Mouse (Mus musculus): ENCODE data around the gene Arf4. TPM values are rescaled to one million over a fixed set of nuclear protein-coding genes. Genes with fewer than 3 reads are reported as not detected.

Arf4 gene
- 466 and 469 TPM in 2 replicates for polyA plus RNA-seq (2016; fragmentation: Nextera tagmentation; extraction: Ambion mirVana)

DNA sequence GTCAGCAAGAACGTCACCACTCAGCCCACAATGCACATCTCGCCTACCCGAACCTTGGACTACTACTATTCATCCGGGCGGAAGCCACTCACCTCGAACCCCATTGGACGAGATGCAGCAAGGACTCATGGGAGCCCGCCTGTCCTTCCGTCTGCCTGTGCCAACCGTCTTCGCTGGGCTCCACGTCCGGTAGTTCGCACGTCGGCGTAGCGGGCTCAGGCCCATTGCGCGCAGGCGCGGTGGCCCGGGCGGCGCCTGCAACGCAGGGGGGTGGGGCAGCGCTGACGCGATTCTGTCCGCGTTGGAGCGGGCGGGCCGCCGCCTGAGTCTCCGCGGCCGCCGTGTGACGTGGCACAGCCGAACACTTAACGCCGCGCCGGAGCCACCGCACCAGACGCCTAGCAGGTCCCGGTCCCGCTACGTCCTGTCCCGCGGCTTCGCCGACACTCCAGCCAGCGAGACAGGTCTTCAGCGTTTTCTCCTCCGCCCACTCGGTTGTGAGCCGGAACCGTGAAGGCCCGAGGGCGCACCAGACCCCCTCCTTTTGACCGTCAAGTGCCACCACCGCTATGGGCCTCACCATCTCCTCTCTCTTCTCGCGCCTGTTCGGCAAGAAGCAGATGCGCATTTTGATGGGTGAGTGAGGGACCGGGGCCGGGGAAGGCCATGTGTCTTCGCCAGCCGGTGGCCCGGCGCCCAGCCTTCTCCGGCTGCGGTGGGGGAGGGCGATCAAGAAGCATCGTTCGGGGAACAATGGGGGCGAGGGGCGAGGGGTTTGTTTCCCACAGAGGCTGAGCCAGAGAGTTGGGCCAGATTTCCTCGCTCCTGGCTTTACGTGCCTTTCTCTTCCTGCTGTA is at the start of gene Arf4:
Gene Arf4, plus strand, starts transcription at position 224 of the 857 bp plus-strand sequence.
- Histone ChIP-seq H3K4me1 (replicated peaks) (peaks cover 9% of the 10 kb centered on the region; the same call in 1 of the 2 replicates), H3K27ac (ENCODE audit: poor library complexity, severe bottlenecking) (peak within 1 kb of the TSS; percentile 96), H3K9ac (peak within 1 kb of the TSS; percentile 97), H3K4me3 (peak within 1 kb of the TSS; percentile 88), H3K36me3 (0 out of 2 replicates have a peak, but pooled peaks cover 5% of the 10 kb centered on the region), H3K27me3 (replicated peaks) (no peaks in the 10 kb centered on the region), H3K4me2 (peak within 1 kb of the TSS; percentile 68), H3K9me3 (replicated peaks) (no peaks in the 10 kb centered on the region)
- peak; percentile 98 for ATAC-seq (ENCODE audit: insufficient number of reproducible peaks, low FRiP score)
- WGBS = under 1% methylated on average over 83 of the region's 83 CpGs

DNA sequence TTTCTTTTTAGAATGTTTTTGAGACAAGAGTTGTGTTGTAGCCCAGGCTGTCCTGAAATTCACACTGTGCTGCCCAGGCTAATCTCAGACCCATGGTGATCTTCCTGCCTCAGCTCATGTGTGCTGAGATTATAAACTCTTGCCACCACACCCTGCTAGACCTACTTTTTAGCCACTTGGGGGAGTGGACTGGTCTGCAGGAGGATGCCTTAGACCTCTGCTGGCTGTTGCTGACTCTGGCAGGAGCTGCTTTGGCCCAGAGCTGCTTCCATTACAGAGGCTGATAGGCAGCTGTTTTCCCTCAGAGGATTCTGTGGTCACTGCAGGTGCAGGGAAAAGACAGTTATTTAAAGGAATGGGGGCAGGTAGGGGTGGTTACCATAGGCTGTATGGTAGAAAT is 46.5 kb upstream of the Arf4 start:
- Histone ChIP-seq H3K27me3 (replicated peaks) (no peaks in the 10 kb centered on the region), H3K9me3 (replicated peaks) (no peaks in the 10 kb centered on the region)
- no peak for ATAC-seq (ENCODE audit: insufficient number of reproducible peaks, low FRiP score)

DNA sequence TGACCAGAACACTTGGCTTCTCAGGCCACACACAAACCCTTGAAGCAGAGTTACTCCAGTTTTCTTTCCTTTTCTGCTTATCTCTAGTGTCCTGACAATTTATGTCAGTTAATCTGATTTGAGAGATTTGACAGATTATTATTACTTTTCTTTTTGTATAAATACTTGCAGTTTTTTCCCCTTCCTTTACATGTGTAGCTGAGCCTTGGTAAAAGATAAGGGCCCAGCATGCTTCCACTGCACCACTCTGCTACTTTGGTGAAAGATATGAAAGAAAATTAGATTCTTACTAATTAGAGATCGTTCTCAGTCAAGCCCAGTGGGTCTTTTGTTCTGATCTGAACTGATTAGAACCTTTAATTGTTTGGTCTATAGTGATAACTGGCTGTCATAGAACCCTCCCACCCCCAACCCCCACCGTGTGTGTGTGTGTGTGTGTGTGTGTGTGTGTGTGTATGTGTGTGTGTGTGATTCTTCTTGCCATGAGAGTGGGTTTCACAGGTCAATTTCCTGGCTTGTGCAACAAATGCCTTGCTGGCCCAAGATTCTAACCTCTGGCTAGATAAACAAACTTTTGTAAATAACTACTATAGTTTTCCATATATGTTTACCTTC is 44.5 kb upstream of the Arf4 start:
- Histone ChIP-seq H3K9ac (no peak overlapping the region), H3K4me1 (replicated peaks) (no peaks in the 10 kb centered on the region), H3K27ac (ENCODE audit: poor library complexity, severe bottlenecking) (no peak overlapping the region), H3K4me3 (no peak overlapping the region), H3K9me3 (replicated peaks) (peaks cover 9% of the 10 kb centered on the region; the same call in 1 of the 2 replicates), H3K4me2 (no peak overlapping the region), H3K27me3 (replicated peaks) (no peaks in the 10 kb centered on the region), H3K36me3 (peaks cover 38% of the 10 kb centered on the region)
- WGBS = 83% methylated on average over 2 of the region's 2 CpGs
- ATAC-seq (ENCODE audit: insufficient number of reproducible peaks, low FRiP score) = no peak

More for the DNA sequence above, 46.5 kb upstream of the Arf4 start:
- no peak overlapping the region for H3K4me2 ChIP-seq
- no peak overlapping the region for H3K4me3 ChIP-seq
- H3K9ac ChIP-seq = no peak overlapping the region
- peaks cover 19% of the 10 kb centered on the region for H3K36me3 ChIP-seq
- peaks cover 5% of the 10 kb centered on the region; the same call in 1 of the 2 replicates for H3K4me1 ChIP-seq (replicated peaks)
- no peak overlapping the region for H3K27ac ChIP-seq (ENCODE audit: poor library complexity, severe bottlenecking)

DNA sequence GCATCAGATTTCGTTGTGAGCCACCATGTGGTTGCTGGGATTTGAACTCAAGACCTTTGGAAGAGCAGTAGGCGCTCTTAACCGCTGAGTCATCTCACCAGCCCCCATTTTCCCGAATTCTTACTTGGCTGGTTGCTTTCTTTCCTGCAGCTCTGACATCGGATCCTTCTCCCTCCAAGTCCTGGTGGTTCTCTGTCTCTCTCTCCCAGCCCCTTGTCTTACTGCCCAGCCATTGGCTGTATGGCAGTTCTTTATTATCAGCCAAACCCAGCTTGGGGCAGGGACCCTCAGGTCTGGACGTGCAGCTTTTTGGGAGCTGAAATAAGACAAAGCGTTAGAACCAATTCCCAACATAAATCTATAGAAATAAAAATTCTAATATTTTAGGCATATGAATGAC is 42.7 kb upstream of the Arf4 start:
- Histone ChIP-seq H3K9ac (no peak overlapping the region), H3K27ac (ENCODE audit: poor library complexity, severe bottlenecking) (no peak overlapping the region), H3K4me1 (replicated peaks) (no peaks in the 10 kb centered on the region), H3K27me3 (replicated peaks) (no peaks in the 10 kb centered on the region), H3K4me3 (no peak overlapping the region), H3K36me3 (peaks cover 54% of the 10 kb centered on the region), H3K4me2 (no peak overlapping the region), H3K9me3 (replicated peaks) (peaks cover 9% of the 10 kb centered on the region; the same call in 1 of the 2 replicates)
- no peak for ATAC-seq (ENCODE audit: insufficient number of reproducible peaks, low FRiP score)
- 79% methylated on average over 7 of the region's 7 CpGs for WGBS

DNA sequence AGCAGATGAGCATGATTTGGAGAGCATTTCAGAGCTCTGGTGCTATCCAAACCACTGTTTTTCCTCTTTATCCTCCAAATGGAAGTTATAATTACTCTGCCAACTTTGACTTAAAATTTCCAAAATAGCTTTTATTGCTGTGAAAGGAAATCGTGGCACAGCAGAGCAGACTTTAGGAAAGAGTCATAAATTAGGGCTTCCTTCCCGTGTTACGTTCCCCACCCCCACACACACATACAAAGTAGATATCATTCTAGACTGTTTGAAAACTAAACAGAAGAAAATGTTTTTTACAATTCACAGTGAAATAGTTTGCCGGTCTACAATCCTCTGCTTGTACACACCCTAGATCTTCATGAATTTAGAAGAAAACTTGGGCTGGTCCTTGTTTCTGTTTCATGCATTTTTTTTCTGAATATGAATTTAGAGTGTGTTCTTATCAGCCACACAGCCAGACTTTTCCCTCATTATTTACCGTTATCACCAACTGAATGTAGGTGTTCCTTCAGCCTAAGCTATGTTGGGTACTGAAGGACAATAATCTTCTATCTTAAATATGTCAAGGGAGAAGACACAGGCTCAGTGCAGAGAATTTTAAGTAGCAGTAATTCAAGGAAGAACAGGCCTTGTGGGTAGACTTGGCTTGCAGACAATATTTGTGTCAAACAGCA is 42.0 kb upstream of the Arf4 start:
- no peak overlapping the region for H3K9ac ChIP-seq
- H3K9me3 ChIP-seq (replicated peaks) = peaks cover 9% of the 10 kb centered on the region; the same call in 1 of the 2 replicates
- H3K4me1 ChIP-seq (replicated peaks) = no peaks in the 10 kb centered on the region
- H3K27ac ChIP-seq (ENCODE audit: poor library complexity, severe bottlenecking) = no peak overlapping the region
- ATAC-seq (ENCODE audit: insufficient number of reproducible peaks, low FRiP score) = no peak
- H3K36me3 ChIP-seq = peaks cover 54% of the 10 kb centered on the region
- H3K4me2 ChIP-seq = no peak overlapping the region
- no peak overlapping the region for H3K4me3 ChIP-seq
- WGBS = 64% methylated on average over 5 of the region's 5 CpGs
- no peaks in the 10 kb centered on the region for H3K27me3 ChIP-seq (replicated peaks)

- Histone ChIP-seq H3K4me1 (replicated peaks) (no peaks in the 10 kb centered on the region), H3K36me3 (peaks cover 60% of the 10 kb centered on the region), H3K4me2 (no peak overlapping the region), H3K27ac (ENCODE audit: poor library complexity, severe bottlenecking) (no peak overlapping the region), H3K9me3 (replicated peaks) (no peaks in the 10 kb centered on the region), H3K4me3 (no peak overlapping the region), H3K9ac (no peak overlapping the region), H3K27me3 (replicated peaks) (no peaks in the 10 kb centered on the region)
- no peak for ATAC-seq (ENCODE audit: insufficient number of reproducible peaks, low FRiP score)
- 84% methylated on average over 4 of the region's 4 CpGs for WGBS
Measured at GRCm38 (mm10) chr14:26605354-26605753, 32.5 kb upstream of the Arf4 start.

- Histone ChIP-seq H3K9ac (no peak overlapping the region), H3K4me1 (replicated peaks) (no peaks in the 10 kb centered on the region), H3K36me3 (peaks cover 69% of the 10 kb centered on the region), H3K27ac (ENCODE audit: poor library complexity, severe bottlenecking) (no peak overlapping the region), H3K4me2 (no peak overlapping the region), H3K9me3 (replicated peaks) (no peaks in the 10 kb centered on the region), H3K27me3 (replicated peaks) (no peaks in the 10 kb centered on the region), H3K4me3 (no peak overlapping the region)
- no peak for ATAC-seq (ENCODE audit: insufficient number of reproducible peaks, low FRiP score)
- WGBS = 97% methylated on average over 1 of the region's 1 CpGs
Measured at GRCm38 (mm10) chr14:26609674-26610073, 28.2 kb upstream of the Arf4 start.

DNA sequence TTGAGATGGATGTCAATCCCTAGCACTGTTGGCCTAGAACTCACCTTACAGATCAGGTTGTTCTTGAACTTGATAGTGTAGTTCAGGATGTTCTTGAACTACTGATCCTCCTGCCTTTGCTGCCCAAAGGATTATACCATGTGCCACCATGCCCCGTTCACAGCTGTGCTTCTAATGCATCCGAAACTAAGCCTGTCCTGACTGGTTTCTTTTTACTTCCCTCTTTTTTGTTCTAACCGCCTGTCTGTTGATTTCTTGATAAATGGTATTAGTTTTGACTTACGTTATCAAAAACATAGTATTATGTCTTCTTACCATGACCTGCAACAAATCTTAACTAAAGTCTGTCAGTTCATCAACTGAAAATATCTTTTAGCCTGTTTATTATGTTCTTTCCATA is 27.2 kb upstream of the Arf4 start:
- no peaks in the 10 kb centered on the region for H3K4me1 ChIP-seq (replicated peaks)
- 88% methylated on average over 4 of the region's 4 CpGs for WGBS
- no peak overlapping the region for H3K4me2 ChIP-seq
- H3K27me3 ChIP-seq (replicated peaks) = no peaks in the 10 kb centered on the region
- no peak overlapping the region for H3K4me3 ChIP-seq
- no peaks in the 10 kb centered on the region for H3K9me3 ChIP-seq (replicated peaks)
- H3K27ac ChIP-seq (ENCODE audit: poor library complexity, severe bottlenecking) = no peak overlapping the region
- peaks cover 69% of the 10 kb centered on the region for H3K36me3 ChIP-seq
- ATAC-seq (ENCODE audit: insufficient number of reproducible peaks, low FRiP score) = no peak
- H3K9ac ChIP-seq = no peak overlapping the region

- 74% methylated on average over 4 of the region's 4 CpGs for WGBS
- Histone ChIP-seq H3K9me3 (replicated peaks) (no peaks in the 10 kb centered on the region), H3K4me1 (replicated peaks) (no peaks in the 10 kb centered on the region), H3K9ac (no peak overlapping the region), H3K4me2 (no peak overlapping the region), H3K27ac (ENCODE audit: poor library complexity, severe bottlenecking) (no peak overlapping the region), H3K4me3 (no peak overlapping the region), H3K27me3 (replicated peaks) (no peaks in the 10 kb centered on the region), H3K36me3 (peaks cover 74% of the 10 kb centered on the region)
- ATAC-seq (ENCODE audit: insufficient number of reproducible peaks, low FRiP score) = no peak
Measured at GRCm38 (mm10) chr14:26625301-26625700, 12.6 kb upstream of the Arf4 start.

DNA sequence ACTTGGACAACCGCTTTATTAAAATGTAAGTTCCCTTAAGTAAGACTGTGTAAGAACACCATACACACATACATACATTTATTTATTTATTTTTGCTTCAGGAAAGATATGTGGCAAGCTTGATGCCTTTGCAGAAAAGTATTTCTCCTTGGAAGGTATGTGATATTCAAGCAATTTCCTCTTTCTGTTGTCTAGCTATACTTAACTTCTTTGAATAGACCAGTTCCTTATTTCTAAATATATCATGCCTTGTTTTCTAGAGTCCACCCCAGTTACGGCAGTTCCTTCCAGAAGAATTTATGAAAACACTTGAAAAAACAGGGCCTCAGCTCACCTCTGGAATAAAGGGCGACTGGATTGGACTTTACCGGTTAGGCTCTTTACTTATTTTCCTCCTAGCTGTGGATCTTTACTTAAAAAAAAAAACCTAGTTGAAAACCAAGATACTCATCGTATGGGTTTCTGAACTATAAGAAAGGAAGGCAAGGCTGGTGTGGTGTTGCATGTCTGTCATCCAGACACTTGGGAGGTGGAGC is 11.2 kb upstream of the Arf4 start:
- H3K4me1 ChIP-seq (replicated peaks) = no peaks in the 10 kb centered on the region
- peaks cover 68% of the 10 kb centered on the region for H3K36me3 ChIP-seq
- no peak overlapping the region for H3K4me2 ChIP-seq
- WGBS = 85% methylated on average over 5 of the region's 5 CpGs
- H3K9me3 ChIP-seq (replicated peaks) = no peaks in the 10 kb centered on the region
- H3K27me3 ChIP-seq (replicated peaks) = no peaks in the 10 kb centered on the region
- H3K9ac ChIP-seq = no peak overlapping the region
- ATAC-seq (ENCODE audit: insufficient number of reproducible peaks, low FRiP score) = no peak
- no peak overlapping the region for H3K27ac ChIP-seq (ENCODE audit: poor library complexity, severe bottlenecking)
- no peak overlapping the region for H3K4me3 ChIP-seq
